Mouse (Mus musculus): ENCODE measurements at regions not wholly inside any gene's neighbourhood (a gene's known extent, or its start where the extent isn't known, plus 50 kb on each side); places are given as distances from the start of the nearest gene placed in this dataset.

DNA sequence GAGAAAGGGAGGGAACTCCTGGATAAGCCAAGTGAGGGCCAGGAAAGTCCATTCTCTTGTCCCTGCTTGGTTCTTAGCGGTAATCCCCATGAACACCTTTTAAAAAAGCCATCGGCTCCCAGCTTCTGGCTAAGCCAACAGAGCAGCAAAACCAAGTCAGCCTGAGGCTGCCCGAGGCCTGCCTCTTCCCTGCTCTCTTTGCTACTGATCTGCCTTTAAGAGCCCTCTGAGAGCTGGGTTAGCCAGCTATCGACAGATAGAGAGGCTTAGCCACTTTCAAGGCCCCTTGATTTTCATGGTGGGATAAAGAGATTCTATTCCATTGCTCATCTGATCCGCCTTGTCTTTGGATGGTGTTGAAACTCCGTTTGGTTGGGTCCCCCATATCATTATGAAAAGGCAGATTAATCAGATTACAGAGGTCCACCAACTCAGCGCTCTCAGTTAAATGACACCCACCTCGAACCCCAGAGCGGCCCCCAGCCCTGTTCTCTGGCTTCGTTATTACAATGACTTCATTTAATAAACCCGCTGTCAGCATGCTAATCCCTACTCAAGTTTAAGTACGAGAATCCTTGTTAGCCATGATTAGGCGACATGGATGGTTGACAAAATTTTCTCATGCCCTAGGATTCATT is 66.1 kb downstream of the Slc4a3 start:
- Histone ChIP-seq H3K9ac (ENCODE audit: low read depth, low read length) (no peak overlapping the region), H3K4me2 (ENCODE audit: low read depth, low read length) (no peak overlapping the region), H3K4me3 (ENCODE audit: low read depth, low read length) (no peak overlapping the region), H3K9me3 (ENCODE audit: control insufficient read depth, low read length) (no peaks in the 10 kb centered on the region), H3K4me1 (ENCODE audit: control insufficient read depth, insufficient read depth, low read length) (peaks cover 29% of the 10 kb centered on the region), H3K27me3 (replicated peaks; ENCODE audit: control insufficient read depth, insufficient read depth, low read length) (no peaks in the 10 kb centered on the region), H3K36me3 (ENCODE audit: control insufficient read depth, insufficient read depth, low read length) (no peaks in the 10 kb centered on the region), H3K27ac (replicated peaks; ENCODE audit: low read depth, low read length) (no peak overlapping the region)
- ATAC-seq (ENCODE audit: low read depth) (no peak), DNase-seq (ENCODE audit: low spot score) (peak; percentile 41)
- WGBS = 65% methylated on average over 13 of the region's 13 CpGs

DNA sequence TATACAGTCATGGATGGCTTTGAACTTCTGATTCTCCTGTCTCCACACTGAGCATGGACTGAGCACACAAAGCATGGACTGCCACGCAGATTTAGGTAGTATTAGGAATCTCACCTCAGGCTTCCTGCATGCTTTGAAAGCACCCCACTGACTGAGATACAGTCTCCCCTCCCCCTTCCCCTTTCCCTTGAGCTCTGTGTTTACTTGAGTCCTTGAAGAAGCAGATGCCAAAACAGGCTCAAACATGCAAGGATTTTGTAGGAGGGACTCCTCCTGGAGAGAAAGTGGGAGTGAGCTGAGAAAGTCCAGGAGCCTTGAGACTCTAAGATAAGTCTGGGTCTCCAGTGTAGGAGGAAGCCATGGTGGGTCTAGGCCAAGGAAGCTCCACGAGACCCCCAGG is 67.1 kb downstream of the Slc4a3 start:
- no peaks in the 10 kb centered on the region for H3K36me3 ChIP-seq (ENCODE audit: control insufficient read depth, insufficient read depth, low read length)
- WGBS = 68% methylated on average over 2 of the region's 2 CpGs
- no peak for ATAC-seq (ENCODE audit: low read depth)
- H3K9ac ChIP-seq (ENCODE audit: low read depth, low read length) = no peak overlapping the region
- no peak overlapping the region for H3K4me2 ChIP-seq (ENCODE audit: low read depth, low read length)
- no peaks in the 10 kb centered on the region for H3K27me3 ChIP-seq (replicated peaks; ENCODE audit: control insufficient read depth, insufficient read depth, low read length)
- H3K9me3 ChIP-seq (ENCODE audit: control insufficient read depth, low read length) = no peaks in the 10 kb centered on the region
- H3K27ac ChIP-seq (replicated peaks; ENCODE audit: low read depth, low read length) = no peak overlapping the region
- peaks cover 29% of the 10 kb centered on the region for H3K4me1 ChIP-seq (ENCODE audit: control insufficient read depth, insufficient read depth, low read length)
- peak; percentile 75 for DNase-seq (ENCODE audit: low spot score)
- H3K4me3 ChIP-seq (ENCODE audit: low read depth, low read length) = no peak overlapping the region

DNA sequence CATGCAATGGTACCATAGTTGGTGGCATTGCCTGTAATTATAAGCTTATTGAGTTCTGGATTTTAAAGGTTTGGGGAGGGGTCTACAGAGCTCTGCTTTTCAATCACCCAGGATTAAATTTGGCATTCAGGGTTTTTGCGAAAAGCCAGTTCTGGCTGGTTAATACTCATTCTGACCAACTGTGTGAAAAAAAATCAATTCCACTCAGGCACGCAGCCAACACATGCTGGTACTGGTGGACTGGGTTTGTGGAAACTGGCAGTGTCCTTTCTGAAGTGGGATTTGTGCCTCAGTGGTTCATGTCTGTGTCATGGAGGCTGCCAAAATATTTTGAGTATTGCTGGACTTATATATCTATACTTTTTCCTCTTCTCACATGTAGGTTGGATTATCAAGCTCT is 70.9 kb downstream of the Slc4a3 start:
- Histone ChIP-seq H3K36me3 (ENCODE audit: control insufficient read depth, insufficient read depth, low read length) (no peaks in the 10 kb centered on the region), H3K4me3 (ENCODE audit: low read depth, low read length) (no peak overlapping the region), H3K9ac (ENCODE audit: low read depth, low read length) (no peak overlapping the region), H3K4me1 (ENCODE audit: control insufficient read depth, insufficient read depth, low read length) (peaks cover 5% of the 10 kb centered on the region; the same call in 1 of the 2 replicates), H3K27me3 (replicated peaks; ENCODE audit: control insufficient read depth, insufficient read depth, low read length) (no peaks in the 10 kb centered on the region), H3K9me3 (ENCODE audit: control insufficient read depth, low read length) (no peaks in the 10 kb centered on the region), H3K4me2 (ENCODE audit: low read depth, low read length) (no peak overlapping the region), H3K27ac (replicated peaks; ENCODE audit: low read depth, low read length) (no peak overlapping the region)
- 68% methylated on average over 2 of the region's 2 CpGs for WGBS
- no peak for ATAC-seq (ENCODE audit: low read depth)
- DNase-seq (ENCODE audit: low spot score) = no peak

DNA sequence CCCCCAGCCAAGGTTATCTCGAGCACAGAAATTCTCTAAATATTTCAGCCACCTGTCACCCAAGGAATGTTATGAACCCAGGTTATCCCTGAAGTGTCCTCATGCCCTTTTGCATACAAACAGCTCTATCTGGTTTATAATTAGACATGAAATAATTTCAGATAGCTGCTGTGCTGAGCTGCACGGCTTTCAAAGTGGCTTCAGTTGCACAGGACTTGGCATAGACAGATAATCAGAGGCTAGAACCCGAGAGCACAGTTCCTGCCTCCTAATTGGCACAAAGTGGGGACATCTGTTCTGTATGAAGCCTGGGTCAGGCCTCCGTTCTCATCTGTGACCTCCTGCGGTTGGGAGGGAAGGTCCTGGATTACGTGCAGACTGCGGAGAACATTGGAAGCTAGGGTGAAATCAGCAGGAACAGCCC is 72.3 kb downstream of the Slc4a3 start:
- no peak overlapping the region for H3K9ac ChIP-seq (ENCODE audit: low read depth, low read length)
- no peak overlapping the region for H3K4me2 ChIP-seq (ENCODE audit: low read depth, low read length)
- H3K4me3 ChIP-seq (ENCODE audit: low read depth, low read length) = no peak overlapping the region
- no peak overlapping the region for H3K27ac ChIP-seq (replicated peaks; ENCODE audit: low read depth, low read length)
- peak; percentile 47; the same call in 1 of the 2 replicates for ATAC-seq (ENCODE audit: low read depth)
- 22% methylated on average over 7 of the region's 7 CpGs for WGBS
- no peaks in the 10 kb centered on the region for H3K9me3 ChIP-seq (ENCODE audit: control insufficient read depth, low read length)
- no peaks in the 10 kb centered on the region for H3K36me3 ChIP-seq (ENCODE audit: control insufficient read depth, insufficient read depth, low read length)
- peaks cover under 1% of the 10 kb centered on the region; the same call in 1 of the 2 replicates for H3K4me1 ChIP-seq (ENCODE audit: control insufficient read depth, insufficient read depth, low read length)
- no peaks in the 10 kb centered on the region for H3K27me3 ChIP-seq (replicated peaks; ENCODE audit: control insufficient read depth, insufficient read depth, low read length)
- DNase-seq (ENCODE audit: low spot score) = peak; percentile 50

DNA sequence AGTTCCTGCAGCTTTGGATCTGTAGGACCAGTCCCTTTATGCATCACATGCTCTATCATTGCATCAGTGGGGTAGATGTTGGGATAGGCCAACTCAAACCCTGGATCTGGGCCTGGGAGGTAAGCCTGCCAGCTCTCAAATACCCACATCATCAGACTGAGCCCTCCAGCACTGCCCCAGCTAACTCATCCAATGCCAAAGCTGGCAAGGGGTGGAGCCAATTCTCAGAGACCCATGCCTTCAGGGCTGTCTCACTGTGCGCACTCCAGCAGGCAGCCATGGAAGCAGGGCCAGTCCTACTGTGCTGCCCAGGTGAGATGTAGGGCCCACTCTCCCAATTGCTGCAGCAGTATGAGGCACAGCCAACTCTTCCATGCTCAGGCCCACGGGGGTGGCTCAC is 84.2 kb downstream of the Slc4a3 start:
- no peak overlapping the region for H3K27ac ChIP-seq (replicated peaks; ENCODE audit: low read depth, low read length)
- 100% methylated on average over 2 of the region's 2 CpGs for WGBS
- no peaks in the 10 kb centered on the region for H3K36me3 ChIP-seq (ENCODE audit: control insufficient read depth, insufficient read depth, low read length)
- H3K4me1 ChIP-seq (ENCODE audit: control insufficient read depth, insufficient read depth, low read length) = no peaks in the 10 kb centered on the region; the same call in 1 of the 2 replicates
- no peak overlapping the region for H3K4me2 ChIP-seq (ENCODE audit: low read depth, low read length)
- ATAC-seq (ENCODE audit: low read depth) (no peak), DNase-seq (ENCODE audit: low spot score) (no peak)
- no peak overlapping the region for H3K4me3 ChIP-seq (ENCODE audit: low read depth, low read length)
- no peaks in the 10 kb centered on the region for H3K27me3 ChIP-seq (replicated peaks; ENCODE audit: control insufficient read depth, insufficient read depth, low read length)
- no peaks in the 10 kb centered on the region for H3K9me3 ChIP-seq (ENCODE audit: control insufficient read depth, low read length)
- H3K9ac ChIP-seq (ENCODE audit: low read depth, low read length) = no peak overlapping the region

DNA sequence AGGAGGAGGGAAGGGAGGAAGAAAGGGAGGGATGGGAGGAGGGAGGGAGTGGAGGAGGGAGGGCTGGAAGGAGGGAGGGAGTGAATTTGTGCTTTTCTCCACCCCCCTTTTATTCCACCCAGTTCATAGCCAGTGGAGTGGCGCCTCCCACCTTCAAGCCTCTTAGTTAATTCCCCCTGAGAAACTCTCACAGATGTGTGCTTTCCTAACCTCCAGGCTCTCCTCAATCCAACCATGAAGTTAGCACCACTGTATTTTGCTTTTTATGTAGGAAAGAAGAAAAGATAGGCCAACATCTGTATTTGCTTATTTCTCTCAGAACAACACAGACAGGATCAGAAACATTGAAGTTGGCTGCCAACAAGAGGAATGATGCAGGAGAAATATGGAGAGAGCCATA is 85.7 kb downstream of the Slc4a3 start:
- H3K27me3 ChIP-seq (replicated peaks; ENCODE audit: control insufficient read depth, insufficient read depth, low read length) = no peaks in the 10 kb centered on the region
- H3K4me2 ChIP-seq (ENCODE audit: low read depth, low read length) = no peak overlapping the region
- H3K9me3 ChIP-seq (ENCODE audit: control insufficient read depth, low read length) = no peaks in the 10 kb centered on the region
- ATAC-seq (ENCODE audit: low read depth) = 0 out of 2 replicates have a peak, but pooled peaks have one; percentile 26
- H3K4me1 ChIP-seq (ENCODE audit: control insufficient read depth, insufficient read depth, low read length) = no peaks in the 10 kb centered on the region; the same call in 1 of the 2 replicates
- H3K27ac ChIP-seq (replicated peaks; ENCODE audit: low read depth, low read length) = no peak overlapping the region; the same call in 1 of the 2 replicates
- H3K9ac ChIP-seq (ENCODE audit: low read depth, low read length) = no peak overlapping the region
- peak; percentile 60 for DNase-seq (ENCODE audit: low spot score)
- WGBS = 46% methylated on average over 1 of the region's 1 CpGs
- H3K4me3 ChIP-seq (ENCODE audit: low read depth, low read length) = no peak overlapping the region
- H3K36me3 ChIP-seq (ENCODE audit: control insufficient read depth, insufficient read depth, low read length) = no peaks in the 10 kb centered on the region

DNA sequence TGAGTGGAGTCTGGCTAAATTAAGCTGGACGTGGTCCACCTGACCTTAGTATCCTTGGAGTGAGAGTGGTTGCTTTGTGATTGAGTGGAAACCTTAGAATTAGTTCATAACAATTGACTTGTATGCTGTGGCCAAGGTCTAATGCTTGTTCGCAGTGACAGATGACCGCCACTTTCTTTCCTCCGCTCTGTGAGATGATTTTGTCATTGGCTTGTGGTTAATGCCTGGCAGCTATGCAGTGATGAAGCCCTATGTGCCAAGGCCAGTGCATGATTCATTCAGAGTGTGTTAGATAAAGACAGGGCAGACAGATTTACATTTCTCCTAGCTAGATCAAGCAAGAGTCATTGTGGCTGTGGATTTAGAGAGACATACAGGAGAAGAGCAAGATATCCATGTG is 89.5 kb downstream of the Slc4a3 start:
- ATAC-seq (ENCODE audit: low read depth) (no peak), DNase-seq (ENCODE audit: low spot score) (no peak)
- peaks cover 12% of the 10 kb centered on the region for H3K4me1 ChIP-seq (ENCODE audit: control insufficient read depth, insufficient read depth, low read length)
- H3K27ac ChIP-seq (replicated peaks; ENCODE audit: low read depth, low read length) = no peak overlapping the region
- no peak overlapping the region for H3K9ac ChIP-seq (ENCODE audit: low read depth, low read length)
- WGBS = 87% methylated on average over 4 of the region's 4 CpGs
- H3K4me2 ChIP-seq (ENCODE audit: low read depth, low read length) = no peak overlapping the region
- no peak overlapping the region for H3K4me3 ChIP-seq (ENCODE audit: low read depth, low read length)
- no peaks in the 10 kb centered on the region for H3K36me3 ChIP-seq (ENCODE audit: control insufficient read depth, insufficient read depth, low read length)
- H3K9me3 ChIP-seq (ENCODE audit: control insufficient read depth, low read length) = no peaks in the 10 kb centered on the region
- H3K27me3 ChIP-seq (replicated peaks; ENCODE audit: control insufficient read depth, insufficient read depth, low read length) = no peaks in the 10 kb centered on the region

DNA sequence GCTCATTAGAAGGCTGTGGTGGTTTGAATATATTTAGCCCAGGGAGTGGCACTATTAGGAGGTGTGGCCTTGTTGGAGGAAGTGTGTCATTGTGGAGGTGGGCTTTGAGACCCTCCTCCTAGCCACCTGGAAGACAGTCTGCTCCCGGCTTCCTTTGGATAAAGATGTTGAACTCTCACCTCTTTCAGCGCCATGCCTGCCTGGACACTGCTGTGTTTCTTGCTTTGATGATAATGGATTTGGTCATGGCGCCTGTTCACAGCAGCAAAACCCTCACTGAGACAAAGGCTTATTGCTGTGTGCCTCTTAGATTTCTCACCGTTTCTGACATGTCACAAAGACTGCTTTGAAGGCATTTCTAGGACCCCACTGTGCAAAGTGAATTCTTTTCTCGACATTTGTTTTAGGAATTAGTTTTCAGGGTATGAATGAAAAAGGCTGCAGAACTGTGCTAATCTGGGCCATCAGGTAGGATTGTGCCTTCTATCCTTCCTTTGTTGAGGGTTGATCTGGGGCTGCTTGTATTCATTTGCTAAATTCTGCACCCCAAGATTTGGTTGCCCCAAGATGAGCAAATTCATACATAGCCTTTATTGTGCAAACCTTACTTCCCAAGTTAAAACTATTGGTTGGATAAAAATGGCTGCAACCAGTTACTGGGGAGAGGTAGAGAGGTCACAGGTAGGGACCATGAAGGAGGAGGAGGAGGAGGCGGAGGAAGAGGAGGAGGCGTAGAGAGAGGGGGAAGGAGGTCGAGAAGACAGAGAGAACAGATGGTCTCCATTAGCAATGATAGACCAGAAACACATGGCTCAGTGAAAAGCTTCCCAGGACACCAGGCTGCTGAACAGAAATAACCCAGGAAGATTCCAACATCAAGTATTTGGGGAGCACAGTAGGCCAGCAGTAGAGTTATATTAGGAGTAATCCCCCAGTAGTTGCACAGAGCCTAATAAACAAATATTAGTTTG is 93.2 kb downstream of the Slc4a3 start:
- no peak overlapping the region for H3K4me2 ChIP-seq (ENCODE audit: low read depth, low read length)
- peaks cover 12% of the 10 kb centered on the region for H3K4me1 ChIP-seq (ENCODE audit: control insufficient read depth, insufficient read depth, low read length)
- H3K27ac ChIP-seq (replicated peaks; ENCODE audit: low read depth, low read length) = no peak overlapping the region
- 45% methylated on average over 8 of the region's 8 CpGs for WGBS
- H3K36me3 ChIP-seq (ENCODE audit: control insufficient read depth, insufficient read depth, low read length) = no peaks in the 10 kb centered on the region
- no peak for ATAC-seq (ENCODE audit: low read depth)
- DNase-seq (ENCODE audit: low spot score) = no peak
- no peaks in the 10 kb centered on the region for H3K9me3 ChIP-seq (ENCODE audit: control insufficient read depth, low read length)
- no peak overlapping the region for H3K9ac ChIP-seq (ENCODE audit: low read depth, low read length)
- H3K4me3 ChIP-seq (ENCODE audit: low read depth, low read length) = no peak overlapping the region
- no peaks in the 10 kb centered on the region for H3K27me3 ChIP-seq (replicated peaks; ENCODE audit: control insufficient read depth, insufficient read depth, low read length)
